Mouse (Mus musculus): ENCODE data around the gene Kif11. TPM values are rescaled to one million over a fixed set of nuclear protein-coding genes. Genes with fewer than 3 reads are reported as not detected.

Kif11 gene
- polyA plus RNA-seq, 1 experiment from 2014 or later, result 79.4 TPM

DNA sequence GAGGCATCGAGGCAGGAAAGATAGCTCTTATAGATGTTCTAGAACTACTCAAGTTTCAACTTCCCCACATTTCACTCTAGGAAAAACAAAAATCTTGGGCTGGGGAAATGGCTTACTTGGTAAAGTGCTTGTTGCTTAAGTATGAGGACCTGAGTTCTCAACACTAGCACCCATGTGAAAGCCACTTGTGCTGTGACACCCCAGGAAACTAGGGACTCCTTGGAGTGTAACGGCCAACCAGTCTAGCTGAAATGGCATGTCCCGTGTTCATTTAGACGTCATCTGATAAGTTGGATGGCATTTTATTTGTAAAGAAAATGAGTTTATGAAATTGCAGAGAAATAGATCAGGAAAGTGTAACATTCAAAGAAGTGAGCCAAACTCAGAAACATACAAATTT, 6.3 kb upstream of the Kif11 start:
- Histone ChIP-seq H3K4me2 (replicated peaks; ENCODE audit: low read depth, low read length) (no peak overlapping the region), H3K4me1 (ENCODE audit: control insufficient read depth, insufficient read depth, low read length) (no peaks in the 10 kb centered on the region), H3K9ac (ENCODE audit: low read depth, low read length) (no peak overlapping the region), H3K4me3 (ENCODE audit: low read length) (no peak overlapping the region), H3K36me3 (ENCODE audit: control insufficient read depth, insufficient read depth, low read length) (no peaks in the 10 kb centered on the region), H3K27me3 (ENCODE audit: control insufficient read depth, insufficient read depth, low read length) (no peaks in the 10 kb centered on the region), H3K9me3 (ENCODE audit: control insufficient read depth, low read length) (no peaks in the 10 kb centered on the region), H3K27ac (ENCODE audit: low read depth, low read length) (no peak overlapping the region)
- 84% methylated on average over 4 of the region's 4 CpGs for WGBS
- no peak for ATAC-seq (ENCODE audit: low FRiP score, low TSS enrichment)

- H3K27ac ChIP-seq (ENCODE audit: low read depth, low read length), result no peak overlapping the region
- no peaks in the 10 kb centered on the region for H3K9me3 ChIP-seq (ENCODE audit: control insufficient read depth, low read length)
- peaks cover 2% of the 10 kb centered on the region; the same call in 1 of the 2 replicates for H3K4me1 ChIP-seq (ENCODE audit: control insufficient read depth, insufficient read depth, low read length)
- no peak overlapping the region for H3K4me3 ChIP-seq (ENCODE audit: low read length)
- H3K27me3 ChIP-seq (ENCODE audit: control insufficient read depth, insufficient read depth, low read length), result no peaks in the 10 kb centered on the region
- no peak overlapping the region for H3K4me2 ChIP-seq (replicated peaks; ENCODE audit: low read depth, low read length)
- H3K9ac ChIP-seq (ENCODE audit: low read depth, low read length), result no peak overlapping the region
- no peaks in the 10 kb centered on the region for H3K36me3 ChIP-seq (ENCODE audit: control insufficient read depth, insufficient read depth, low read length)
- ATAC-seq (ENCODE audit: low FRiP score, low TSS enrichment), result no peak
- WGBS, result 74% methylated on average over 5 of the region's 5 CpGs
These were observed 5.8 kb upstream of the Kif11 start for GRCm38 (mm10) chr19:37370356-37370755.

- H3K27ac ChIP-seq (ENCODE audit: low read depth, low read length), result peak overlapping the region; percentile 97
- peak overlapping the region; percentile 97 for H3K4me3 ChIP-seq (ENCODE audit: low read length)
- no peaks in the 10 kb centered on the region for H3K27me3 ChIP-seq (ENCODE audit: control insufficient read depth, insufficient read depth, low read length)
- ATAC-seq (ENCODE audit: low FRiP score, low TSS enrichment), result no peak
- 22% methylated on average over 7 of the region's 7 CpGs for WGBS
- peak overlapping the region; percentile 68 for H3K4me2 ChIP-seq (replicated peaks; ENCODE audit: low read depth, low read length)
- no peaks in the 10 kb centered on the region for H3K36me3 ChIP-seq (ENCODE audit: control insufficient read depth, insufficient read depth, low read length)
- no peaks in the 10 kb centered on the region for H3K9me3 ChIP-seq (ENCODE audit: control insufficient read depth, low read length)
- H3K9ac ChIP-seq (ENCODE audit: low read depth, low read length), result peak overlapping the region; percentile 76
- H3K4me1 ChIP-seq (ENCODE audit: control insufficient read depth, insufficient read depth, low read length), result peaks cover 8% of the 10 kb centered on the region
These were observed 1.1 kb upstream of the Kif11 start for GRCm38 (mm10) chr19:37374941-37375754.

DNA sequence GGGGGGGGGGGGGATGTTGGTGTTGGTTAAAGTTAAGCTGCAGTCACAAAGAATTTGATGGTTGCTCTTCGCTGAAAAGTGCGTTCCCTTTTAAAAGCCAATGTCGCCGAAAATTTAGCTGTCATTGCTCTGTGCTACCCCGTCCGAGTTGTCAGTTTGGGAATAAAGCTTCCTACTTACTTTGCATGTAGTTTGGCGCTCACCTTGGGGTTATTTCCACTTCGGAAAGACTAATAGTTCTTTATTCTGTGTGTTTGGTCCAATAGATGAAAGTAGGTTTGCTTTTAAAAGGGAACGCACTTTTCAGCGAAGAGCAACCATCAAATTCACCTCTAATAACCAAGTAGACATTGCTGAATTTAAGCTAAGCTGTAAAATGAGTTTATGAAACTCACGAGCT, 638 bp downstream of the Kif11 start:
- under 1% methylated on average over 11 of the region's 11 CpGs for WGBS
- H3K4me2 ChIP-seq (replicated peaks; ENCODE audit: low read depth, low read length), result peak overlapping the region; percentile 59
- H3K27ac ChIP-seq (ENCODE audit: low read depth, low read length), result no peak overlapping the region
- H3K36me3 ChIP-seq (ENCODE audit: control insufficient read depth, insufficient read depth, low read length), result no peaks in the 10 kb centered on the region
- no peaks in the 10 kb centered on the region for H3K9me3 ChIP-seq (ENCODE audit: control insufficient read depth, low read length)
- ATAC-seq (ENCODE audit: low FRiP score, low TSS enrichment), result no peak
- H3K4me1 ChIP-seq (ENCODE audit: control insufficient read depth, insufficient read depth, low read length), result peaks cover 8% of the 10 kb centered on the region
- peak overlapping the region; percentile 97 for H3K4me3 ChIP-seq (ENCODE audit: low read length)
- no peaks in the 10 kb centered on the region for H3K27me3 ChIP-seq (ENCODE audit: control insufficient read depth, insufficient read depth, low read length)
- H3K9ac ChIP-seq (ENCODE audit: low read depth, low read length), result peak overlapping the region; percentile 76

- no peak overlapping the region for H3K27ac ChIP-seq (ENCODE audit: low read depth, low read length)
- H3K9me3 ChIP-seq (ENCODE audit: control insufficient read depth, low read length), result no peaks in the 10 kb centered on the region
- no peaks in the 10 kb centered on the region for H3K27me3 ChIP-seq (ENCODE audit: control insufficient read depth, insufficient read depth, low read length)
- H3K4me3 ChIP-seq (ENCODE audit: low read length), result peak overlapping the region; percentile 97
- no peaks in the 10 kb centered on the region for H3K36me3 ChIP-seq (ENCODE audit: control insufficient read depth, insufficient read depth, low read length)
- no peak for ATAC-seq (ENCODE audit: low FRiP score, low TSS enrichment)
- peak overlapping the region; percentile 76; the same call in 1 of the 2 replicates for H3K9ac ChIP-seq (ENCODE audit: low read depth, low read length)
- WGBS, result 20% methylated on average over 8 of the region's 8 CpGs
- H3K4me2 ChIP-seq (replicated peaks; ENCODE audit: low read depth, low read length), result peak overlapping the region; percentile 59
- H3K4me1 ChIP-seq (ENCODE audit: control insufficient read depth, insufficient read depth, low read length), result peaks cover 8% of the 10 kb centered on the region
These were observed 1.3 kb downstream of the Kif11 start for GRCm38 (mm10) chr19:37377404-37377990.

DNA sequence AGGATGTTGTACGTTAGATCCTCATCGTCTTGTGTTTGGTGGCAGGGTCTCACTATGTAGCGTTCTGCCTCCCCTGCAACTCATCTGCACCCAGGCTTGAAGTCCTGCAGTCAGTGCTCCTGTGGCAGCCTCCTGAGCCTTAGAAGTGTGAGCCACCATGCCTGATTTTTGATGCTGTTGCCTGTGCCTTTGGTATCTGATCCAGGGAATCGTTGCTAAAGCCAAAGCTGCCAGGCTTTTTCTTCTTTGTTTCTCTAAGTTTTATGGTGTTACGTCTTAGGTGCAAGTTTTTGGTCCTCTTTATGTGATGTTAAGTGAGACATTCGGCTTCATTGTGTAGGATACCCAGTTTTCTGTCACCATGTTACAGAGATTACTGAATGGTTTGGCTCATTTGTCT, 2.6 kb downstream of the Kif11 start:
- peak overlapping the region; percentile 19; the same call in 1 of the 2 replicates for H3K4me2 ChIP-seq (replicated peaks; ENCODE audit: low read depth, low read length)
- H3K4me3 ChIP-seq (ENCODE audit: low read length), result no peak overlapping the region
- no peak overlapping the region for H3K9ac ChIP-seq (ENCODE audit: low read depth, low read length)
- H3K27me3 ChIP-seq (ENCODE audit: control insufficient read depth, insufficient read depth, low read length), result no peaks in the 10 kb centered on the region
- peaks cover 8% of the 10 kb centered on the region for H3K4me1 ChIP-seq (ENCODE audit: control insufficient read depth, insufficient read depth, low read length)
- no peaks in the 10 kb centered on the region for H3K9me3 ChIP-seq (ENCODE audit: control insufficient read depth, low read length)
- no peak overlapping the region for H3K27ac ChIP-seq (ENCODE audit: low read depth, low read length)
- no peak for ATAC-seq (ENCODE audit: low FRiP score, low TSS enrichment)
- no peaks in the 10 kb centered on the region for H3K36me3 ChIP-seq (ENCODE audit: control insufficient read depth, insufficient read depth, low read length)
- 70% methylated on average over 6 of the region's 6 CpGs for WGBS

- Histone ChIP-seq H3K4me3 (ENCODE audit: low read length) (no peak overlapping the region), H3K9me3 (ENCODE audit: control insufficient read depth, low read length) (no peaks in the 10 kb centered on the region), H3K27ac (ENCODE audit: low read depth, low read length) (no peak overlapping the region), H3K4me1 (ENCODE audit: control insufficient read depth, insufficient read depth, low read length) (no peaks in the 10 kb centered on the region), H3K4me2 (replicated peaks; ENCODE audit: low read depth, low read length) (no peak overlapping the region), H3K36me3 (ENCODE audit: control insufficient read depth, insufficient read depth, low read length) (peaks cover 58% of the 10 kb centered on the region), H3K9ac (ENCODE audit: low read depth, low read length) (no peak overlapping the region), H3K27me3 (ENCODE audit: control insufficient read depth, insufficient read depth, low read length) (no peaks in the 10 kb centered on the region)
- no peak for ATAC-seq (ENCODE audit: low FRiP score, low TSS enrichment)
- 77% methylated on average over 3 of the region's 3 CpGs for WGBS
These were observed 9.9 kb downstream of the Kif11 start for GRCm38 (mm10) chr19:37386126-37386525.

DNA sequence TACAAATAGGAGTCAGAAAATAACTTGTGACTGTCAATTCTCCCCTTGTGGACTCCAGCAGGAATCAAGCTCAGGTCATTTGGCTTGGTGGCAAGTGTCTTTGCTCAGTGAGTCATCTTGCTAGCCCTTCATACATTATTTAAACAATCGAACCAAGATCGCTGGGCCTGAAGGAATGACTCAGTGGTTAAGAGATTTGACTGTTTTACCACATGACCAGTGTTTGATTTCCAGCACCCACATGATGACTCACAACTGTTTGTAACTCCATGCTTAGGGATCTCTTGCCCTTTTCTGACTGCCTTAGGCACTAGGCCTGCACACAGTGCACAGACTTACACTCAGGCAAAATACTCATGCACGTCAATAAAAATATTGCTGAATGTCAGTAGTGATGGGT, 15.7 kb downstream of the Kif11 start:
- Histone ChIP-seq H3K4me1 (ENCODE audit: control insufficient read depth, insufficient read depth, low read length) (no peaks in the 10 kb centered on the region), H3K9ac (ENCODE audit: low read depth, low read length) (no peak overlapping the region), H3K4me3 (ENCODE audit: low read length) (no peak overlapping the region), H3K36me3 (ENCODE audit: control insufficient read depth, insufficient read depth, low read length) (peaks cover 77% of the 10 kb centered on the region), H3K4me2 (replicated peaks; ENCODE audit: low read depth, low read length) (no peak overlapping the region), H3K9me3 (ENCODE audit: control insufficient read depth, low read length) (no peaks in the 10 kb centered on the region), H3K27ac (ENCODE audit: low read depth, low read length) (no peak overlapping the region), H3K27me3 (ENCODE audit: control insufficient read depth, insufficient read depth, low read length) (no peaks in the 10 kb centered on the region)
- ATAC-seq (ENCODE audit: low FRiP score, low TSS enrichment), result no peak
- WGBS, result 96% methylated on average over 3 of the region's 3 CpGs

- peaks cover 81% of the 10 kb centered on the region for H3K36me3 ChIP-seq (ENCODE audit: control insufficient read depth, insufficient read depth, low read length)
These were observed 20.1 kb downstream of the Kif11 start for GRCm38 (mm10) chr19:37396279-37396678.

More at GRCm38 (mm10) chr19:37396279-37396678, 20.1 kb downstream of the Kif11 start:
- Histone ChIP-seq H3K27me3 (ENCODE audit: control insufficient read depth, insufficient read depth, low read length) (no peaks in the 10 kb centered on the region), H3K4me1 (ENCODE audit: control insufficient read depth, insufficient read depth, low read length) (no peaks in the 10 kb centered on the region), H3K27ac (ENCODE audit: low read depth, low read length) (no peak overlapping the region), H3K4me2 (replicated peaks; ENCODE audit: low read depth, low read length) (no peak overlapping the region), H3K9me3 (ENCODE audit: control insufficient read depth, low read length) (no peaks in the 10 kb centered on the region), H3K9ac (ENCODE audit: low read depth, low read length) (no peak overlapping the region), H3K4me3 (ENCODE audit: low read length) (no peak overlapping the region)
- 97% methylated on average over 3 of the region's 3 CpGs for WGBS
- no peak for ATAC-seq (ENCODE audit: low FRiP score, low TSS enrichment)
